Mouse (Mus musculus): ENCODE data around the gene Atxn7.

- TF ChIP-seq POLR2A (IDR thresholded peaks at IDR 0.05; ENCODE audit: borderline replicate concordance, insufficient read depth, low read length) (no peak), CTCF (IDR thresholded peaks at IDR 0.05; ENCODE audit: borderline replicate concordance, insufficient read depth, low read depth, low read length) (no peak)
Observed at GRCm38 (mm10) chr14:14071456-14071855, 110.2 kb downstream of the Atxn7 start.
